Mouse (Mus musculus) T-helper 2 cell (primary cell): ENCODE results near the gene 1700123K08Rik.
"Not testable (repeated sequence)": the region's sequence is repeated elsewhere in the genome, so short reads cannot be mapped to it uniquely, and the experiment has no call there.

Experiments used
- in situ Hi-C: fragments of 300-600 bp; cut with MboI, MseI; formaldehyde crosslinking; loops from one replicate; pipeline ENCODE4 v1.15.1; 2025; ENCODE audit warnings: high pct_unique_total_duplicates

Gene 1700123K08Rik

GRCm38 (mm10) chr5:138564612-138565011 is at the start of gene 1700123K08Rik:
Gene 1700123K08Rik (minus strand): TSS chr5:138564712.
- in situ Hi-C loops, result not testable (repeated sequence)

GRCm38 (mm10) chr5:138587396-138587795 is 22.9 kb upstream of the 1700123K08Rik start:
- in situ Hi-C loops, result no loop called here

- in situ Hi-C loops, result loop anchor here (10.0 kb wide), 1 partner anchor 83 kb away; no protein-coding TSS in a partner anchor
These were observed 7.1 kb upstream of the 1700123K08Rik start for GRCm38 (mm10) chr5:138571623-138572022.

GRCm38 (mm10) chr5:138552718-138553117 is 11.8 kb downstream of the 1700123K08Rik start:
- in situ Hi-C loops, result loop anchor here (10.0 kb wide), 1 partner anchor 172 kb away; no protein-coding TSS in a partner anchor

- in situ Hi-C loops, result no loop called here
These were observed 32.0 kb downstream of the 1700123K08Rik start for GRCm38 (mm10) chr5:138532491-138532890.
